Mouse (Mus musculus) neural tube, embryonic 15.5 days (tissue): Measurements from ENCODE around the gene Tradd. TPM values are rescaled to one million over a fixed set of nuclear protein-coding genes. Genes with fewer than 3 reads are reported as not detected.
A peak's percentile ranks its signal among the peaks of the same experiment; 100 is the strongest.

Experiments
- ATAC-seq: fragments of 200-750 bp; cut with Nextera tagmentation; 2 replicates; pipeline ENCODE4 v1.8.0; 2017; ENCODE audit warnings: mild to moderate bottlenecking, moderate TSS enrichment, moderate library complexity; ENCODE audit not compliant: low FRiP score
- H3K27ac ChIP-seq: fragments of 300-500 bp; sonication (generic); replicated peaks from 2 replicates; pipeline ENCODE4 v1.5.1; 2015; ENCODE audit warnings: mild to moderate bottlenecking, inconsistent platforms
- H3K27me3 ChIP-seq: fragments of 300-500 bp; sonication (generic); replicated peaks from 2 replicates; pipeline ENCODE4 v1.6.1; 2015; ENCODE audit warnings: inconsistent platforms
- H3K36me3 ChIP-seq: fragments of 300-500 bp; sonication (generic); 2 replicates; pipeline ENCODE4 v1.6.1; 2015; ENCODE audit warnings: inconsistent platforms
- H3K4me1 ChIP-seq: fragments of 300-500 bp; sonication (generic); 2 replicates; pipeline ENCODE4 v1.6.1; 2015; ENCODE audit warnings: inconsistent platforms
- H3K4me2 ChIP-seq: fragments of 300-500 bp; sonication (generic); 2 replicates; pipeline ENCODE4 v1.6.1; 2015; ENCODE audit warnings: inconsistent platforms, mild to moderate bottlenecking, moderate library complexity
- H3K4me3 ChIP-seq: fragments of 300-500 bp; sonication (generic); replicated peaks from 2 replicates; pipeline ENCODE4 v1.5.1; 2015; ENCODE audit warnings: mild to moderate bottlenecking, inconsistent platforms
- H3K9ac ChIP-seq: fragments of 300-500 bp; sonication (generic); replicated peaks from 2 replicates; pipeline ENCODE4 v1.6.1; 2015; ENCODE audit warnings: mild to moderate bottlenecking, inconsistent platforms
- H3K9me3 ChIP-seq: fragments of 300-500 bp; sonication (generic); replicated peaks from 2 replicates; pipeline ENCODE4 v1.6.1; 2016; ENCODE audit warnings: inconsistent platforms
- WGBS: fragments of 180-500 bp; shearing (Covaris S2); methylation state at CpG from one replicate; pipeline ENCODE4 v1.1.7; 2015; ENCODE audit warnings: mixed read lengths; 5-methylcytosine and 5-hydroxymethylcytosine counted together
- polyA plus RNA-seq: library from polyadenylated mRNA; unstranded; fragments of >200 nt; fragmentation: Nextera tagmentation; extraction: Ambion mirVana; gene quantifications from 2 replicates; pipeline ENCODE4 v1.2.1, GENCODE M21; 2015

Gene Tradd
- polyA plus RNA-seq, 1 experiment from 2014 or later = 20.7 TPM

- Histone ChIP-seq H3K27me3 (peaks cover 38% of the 10 kb centered on the region), H3K9ac (no peak overlapping the region), H3K9me3 (no peaks in the 10 kb centered on the region), H3K4me2 (no peak overlapping the region), H3K4me3 (no peak overlapping the region), H3K4me1 (peaks cover 44% of the 10 kb centered on the region), H3K36me3 (peaks cover 47% of the 10 kb centered on the region), H3K27ac (no peak overlapping the region)
- ATAC-seq = no peak
- 90% methylated on average over 12 of the region's 12 CpGs for WGBS
Measured at GRCm38 (mm10) chr8:105281821-105282220, 17.4 kb upstream of the Tradd start.

GRCm38 (mm10) chr8:105280567-105280966, 16.2 kb upstream of the Tradd start:
- no peak overlapping the region for H3K4me2 ChIP-seq
- H3K36me3 ChIP-seq = peaks cover 44% of the 10 kb centered on the region

GRCm38 (mm10) chr8:105278911-105279334, 14.5 kb upstream of the Tradd start:
- peaks cover 37% of the 10 kb centered on the region for H3K36me3 ChIP-seq
- H3K27me3 ChIP-seq = peaks cover 66% of the 10 kb centered on the region
- no peak overlapping the region for H3K9ac ChIP-seq
- WGBS = 3% methylated on average over 28 of the region's 28 CpGs
- no peak overlapping the region for H3K27ac ChIP-seq
- no peaks in the 10 kb centered on the region for H3K9me3 ChIP-seq
- ATAC-seq = peak; percentile 54
- H3K4me2 ChIP-seq = peak overlapping the region; percentile 56
- H3K4me1 ChIP-seq = peaks cover 40% of the 10 kb centered on the region
- peak overlapping the region; percentile 25 for H3K4me3 ChIP-seq

More at GRCm38 (mm10) chr8:105280567-105280966, 16.2 kb upstream of the Tradd start:
- Histone ChIP-seq H3K9me3 (no peaks in the 10 kb centered on the region), H3K27ac (no peak overlapping the region), H3K9ac (no peak overlapping the region), H3K4me3 (no peak overlapping the region), H3K4me1 (peaks cover 44% of the 10 kb centered on the region), H3K27me3 (peaks cover 50% of the 10 kb centered on the region)
- 77% methylated on average over 3 of the region's 3 CpGs for WGBS
- no peak for ATAC-seq

- Histone ChIP-seq H3K4me2 (peak overlapping the region; percentile 89), H3K9ac (peak overlapping the region; percentile 47), H3K9me3 (no peaks in the 10 kb centered on the region), H3K4me3 (peak overlapping the region; percentile 48), H3K27ac (peak overlapping the region; percentile 37; the same call in 1 of the 2 replicates), H3K36me3 (peaks cover 13% of the 10 kb centered on the region), H3K27me3 (peaks cover 89% of the 10 kb centered on the region), H3K4me1 (peaks cover 32% of the 10 kb centered on the region)
- ATAC-seq = peak; percentile 61
- WGBS = 3% methylated on average over 30 of the region's 30 CpGs
Measured at GRCm38 (mm10) chr8:105276292-105277120, 12.1 kb upstream of the Tradd start.

GRCm38 (mm10) chr8:105275840-105276239, 11.4 kb upstream of the Tradd start, which contains the start of gene Nol3:
TSS of gene Nol3 (plus strand) at chr8:105276140.
- no peaks in the 10 kb centered on the region for H3K9me3 ChIP-seq
- peaks cover 35% of the 10 kb centered on the region for H3K4me1 ChIP-seq
- H3K9ac ChIP-seq = peak within 1 kb of the TSS; percentile 47
- H3K27ac ChIP-seq = peak within 1 kb of the TSS; percentile 37; the same call in 1 of the 2 replicates
- peak within 1 kb of the TSS; percentile 48 for H3K4me3 ChIP-seq
- H3K4me2 ChIP-seq = peak within 1 kb of the TSS; percentile 89
- 6% methylated on average over 10 of the region's 10 CpGs for WGBS
- H3K27me3 ChIP-seq = peaks cover 95% of the 10 kb centered on the region
- peaks cover 11% of the 10 kb centered on the region for H3K36me3 ChIP-seq
- ATAC-seq = no peak; the same call in 1 of the 2 replicates

- Histone ChIP-seq H3K9me3 (no peaks in the 10 kb centered on the region), H3K36me3 (peaks cover 7% of the 10 kb centered on the region), H3K9ac (0 out of 2 replicates have a peak overlapping the region, but pooled peaks have one; percentile 47), H3K27me3 (peaks cover 96% of the 10 kb centered on the region), H3K27ac (no peak overlapping the region), H3K4me2 (peak overlapping the region; percentile 89), H3K4me3 (peak overlapping the region; percentile 48; the same call in 1 of the 2 replicates), H3K4me1 (peaks cover 39% of the 10 kb centered on the region)
- WGBS = 7% methylated on average over 11 of the region's 11 CpGs
- ATAC-seq = no peak
Measured at GRCm38 (mm10) chr8:105275387-105275786, 11.0 kb upstream of the Tradd start.

GRCm38 (mm10) chr8:105270916-105271186, 6.4 kb upstream of the Tradd start:
- peak overlapping the region; percentile 13; the same call in 1 of the 2 replicates for H3K4me3 ChIP-seq
- H3K4me2 ChIP-seq = peak overlapping the region; percentile 80
- ATAC-seq = no peak
- no peaks in the 10 kb centered on the region for H3K36me3 ChIP-seq
- H3K27me3 ChIP-seq = peaks cover 96% of the 10 kb centered on the region
- peaks cover 47% of the 10 kb centered on the region for H3K4me1 ChIP-seq
- H3K9ac ChIP-seq = no peak overlapping the region
- no peak overlapping the region for H3K27ac ChIP-seq
- no peaks in the 10 kb centered on the region for H3K9me3 ChIP-seq
- 3% methylated on average over 11 of the region's 11 CpGs for WGBS

GRCm38 (mm10) chr8:105270101-105270915, 5.9 kb upstream of the Tradd start:
- Histone ChIP-seq H3K4me3 (peak overlapping the region; percentile 54), H3K27me3 (peaks cover 96% of the 10 kb centered on the region), H3K36me3 (no peaks in the 10 kb centered on the region), H3K9ac (no peak overlapping the region), H3K9me3 (no peaks in the 10 kb centered on the region), H3K4me2 (peak overlapping the region; percentile 80), H3K27ac (no peak overlapping the region), H3K4me1 (peaks cover 42% of the 10 kb centered on the region)
- ATAC-seq = no peak
- 3% methylated on average over 39 of the region's 39 CpGs for WGBS

- no peak for ATAC-seq
- H3K27ac ChIP-seq = peak within 1 kb of the TSS; percentile 82
Measured at GRCm38 (mm10) chr8:105269461-105269947, 5.1 kb upstream of the Tradd start, which contains the start of gene Hsf4. TSS of gene Hsf4 (plus strand) at chr8:105269801.

GRCm38 (mm10) chr8:105269075-105269458, 4.7 kb upstream of the Tradd start:
- H3K36me3 ChIP-seq = no peaks in the 10 kb centered on the region
- peak; percentile 6; the same call in 1 of the 2 replicates for ATAC-seq
- H3K27me3 ChIP-seq = peaks cover 95% of the 10 kb centered on the region
- H3K4me2 ChIP-seq = peak overlapping the region; percentile 80
- WGBS = 1% methylated on average over 10 of the region's 10 CpGs
- no peaks in the 10 kb centered on the region for H3K9me3 ChIP-seq
- peak overlapping the region; percentile 54 for H3K9ac ChIP-seq
- H3K4me3 ChIP-seq = peak overlapping the region; percentile 54
- H3K27ac ChIP-seq = peak overlapping the region; percentile 82
- peaks cover 52% of the 10 kb centered on the region for H3K4me1 ChIP-seq

More at GRCm38 (mm10) chr8:105269461-105269947, 5.1 kb upstream of the Tradd start, which contains the start of gene Hsf4:
- Histone ChIP-seq H3K4me3 (peak within 1 kb of the TSS; percentile 54), H3K27me3 (peaks cover 96% of the 10 kb centered on the region), H3K36me3 (no peaks in the 10 kb centered on the region), H3K9ac (peak within 1 kb of the TSS; percentile 54), H3K4me2 (peak within 1 kb of the TSS; percentile 80), H3K4me1 (peaks cover 48% of the 10 kb centered on the region), H3K9me3 (no peaks in the 10 kb centered on the region)
- under 1% methylated on average over 42 of the region's 42 CpGs for WGBS

GRCm38 (mm10) chr8:105268342-105269074, 4.1 kb upstream of the Tradd start:
- Histone ChIP-seq H3K27me3 (peaks cover 95% of the 10 kb centered on the region), H3K36me3 (no peaks in the 10 kb centered on the region), H3K9me3 (no peaks in the 10 kb centered on the region), H3K4me2 (peak overlapping the region; percentile 80), H3K4me1 (peaks cover 56% of the 10 kb centered on the region), H3K9ac (peak overlapping the region; percentile 54), H3K27ac (peak overlapping the region; percentile 82), H3K4me3 (peak overlapping the region; percentile 54)
- ATAC-seq = peak; percentile 89
- WGBS = 3% methylated on average over 65 of the region's 65 CpGs
